Mouse (Mus musculus) cortical plate, adult 2 months (tissue): Measurements from ENCODE around the gene Tns1. TPM values are rescaled to one million over a fixed set of nuclear protein-coding genes. Genes with fewer than 3 reads are reported as not detected.

Experiments used
- H3K27ac ChIP-seq: fragments of 200-500 bp; 2 replicates; pipeline ENCODE4 v1.5.1; 2012; ENCODE audit warnings: low read length, control low read depth, inconsistent platforms; ENCODE audit not compliant: insufficient read depth
- H3K4me1 ChIP-seq: fragments of 200-500 bp; 2 replicates; pipeline ENCODE4 v1.6.1; 2011; ENCODE audit warnings: low read length; ENCODE audit not compliant: control insufficient read depth, insufficient read depth
- H3K4me3 ChIP-seq: fragments of 200-500 bp; 2 replicates; pipeline ENCODE4 v1.5.1; 2011; ENCODE audit warnings: mild to moderate bottlenecking, low read length, control low read depth; ENCODE audit not compliant: insufficient read depth
- CTCF ChIP-seq: fragments of 200-500 bp; IDR thresholded peaks from 2 replicates; pipeline ENCODE4 v1.5.1; 2011; ENCODE audit warnings: mild to moderate bottlenecking, control low read depth, low read length; ENCODE audit not compliant: insufficient read depth; ENCODE audit errors: extremely low read depth
- POLR2A ChIP-seq: fragments of 200-500 bp; IDR thresholded peaks from 2 replicates; pipeline ENCODE4 v1.6.1; 2011; ENCODE audit warnings: mild to moderate bottlenecking, low read length, control low read depth; ENCODE audit not compliant: insufficient read depth; ENCODE audit errors: extremely low read depth
- polyA plus RNA-seq: library from polyadenylated mRNA; depleted of rRNA; stranded (reverse); fragments of >200 nt; gene quantifications from 2 replicates; pipeline ENCODE4 v1.2.3, GENCODE M21; 2012

The Tns1 gene
- polyA plus RNA-seq, 1 experiment = 23.0 TPM

DNA sequence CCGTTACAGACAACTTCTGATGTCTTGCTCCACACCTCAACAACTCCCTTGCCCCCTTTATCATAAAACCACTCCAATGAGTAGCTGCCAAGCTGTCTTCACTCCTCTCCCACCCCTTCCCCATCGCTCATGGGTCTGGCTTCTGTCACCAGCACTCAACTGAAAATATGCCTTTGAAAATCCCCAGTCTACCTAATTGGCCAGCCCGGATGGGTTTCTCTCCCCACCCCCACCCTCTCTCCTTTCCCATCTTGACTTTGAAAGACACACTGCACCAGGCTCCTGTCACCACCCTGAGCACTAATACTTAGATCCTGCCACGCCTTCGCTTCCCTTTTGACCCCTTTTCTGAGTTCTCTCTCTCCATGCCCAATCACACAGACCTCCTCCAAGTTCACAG is 175.5 kb downstream of the Tns1 start:
- Histone ChIP-seq H3K4me1 (peaks cover 2% of the 10 kb centered on the region; the same call in 1 of the 2 replicates), H3K27ac (no peak overlapping the region), H3K4me3 (no peak overlapping the region)
- TF ChIP-seq POLR2A = no peak
- no peak for TF ChIP-seq CTCF

GRCm38 (mm10) chr1:73947525-73948304 is 176.5 kb downstream of the Tns1 start:
- TF ChIP-seq CTCF = no peak
- no peak for TF ChIP-seq POLR2A
- Histone ChIP-seq H3K4me1 (peaks cover 2% of the 10 kb centered on the region; the same call in 1 of the 2 replicates), H3K4me3 (no peak overlapping the region), H3K27ac (no peak overlapping the region)

DNA sequence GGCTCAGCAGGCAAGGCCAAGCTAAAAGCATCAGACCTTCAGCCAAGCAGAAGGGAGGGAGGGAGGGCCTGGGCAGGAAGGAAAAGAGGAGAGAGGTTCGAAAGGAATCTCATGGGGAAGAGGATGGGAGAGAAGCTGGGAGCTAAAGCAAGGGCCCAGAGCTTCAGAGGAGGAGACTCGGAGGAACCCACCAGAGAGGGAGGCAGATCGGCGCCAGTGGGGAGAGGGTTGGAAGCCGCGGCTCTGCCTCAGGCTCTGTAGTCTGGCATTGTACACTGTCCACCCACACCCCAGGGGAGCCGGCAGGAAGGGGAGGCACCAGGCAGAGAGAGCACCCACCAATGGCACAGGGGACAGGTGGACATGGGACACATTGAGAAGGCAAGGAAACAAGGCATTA is 177.5 kb downstream of the Tns1 start:
- TF ChIP-seq CTCF (no peak), POLR2A (no peak)
- H3K27ac ChIP-seq = no peak overlapping the region

GRCm38 (mm10) chr1:73944393-73944792 is 179.9 kb downstream of the Tns1 start:
- Histone ChIP-seq H3K4me3 (no peak overlapping the region), H3K27ac (peak overlapping the region; percentile 68), H3K4me1 (peaks cover 2% of the 10 kb centered on the region; the same call in 1 of the 2 replicates)
- TF ChIP-seq POLR2A (no peak), CTCF (no peak)

More for the DNA sequence above, 177.5 kb downstream of the Tns1 start:
- H3K4me3 ChIP-seq = no peak overlapping the region
- peaks cover 2% of the 10 kb centered on the region; the same call in 1 of the 2 replicates for H3K4me1 ChIP-seq

DNA sequence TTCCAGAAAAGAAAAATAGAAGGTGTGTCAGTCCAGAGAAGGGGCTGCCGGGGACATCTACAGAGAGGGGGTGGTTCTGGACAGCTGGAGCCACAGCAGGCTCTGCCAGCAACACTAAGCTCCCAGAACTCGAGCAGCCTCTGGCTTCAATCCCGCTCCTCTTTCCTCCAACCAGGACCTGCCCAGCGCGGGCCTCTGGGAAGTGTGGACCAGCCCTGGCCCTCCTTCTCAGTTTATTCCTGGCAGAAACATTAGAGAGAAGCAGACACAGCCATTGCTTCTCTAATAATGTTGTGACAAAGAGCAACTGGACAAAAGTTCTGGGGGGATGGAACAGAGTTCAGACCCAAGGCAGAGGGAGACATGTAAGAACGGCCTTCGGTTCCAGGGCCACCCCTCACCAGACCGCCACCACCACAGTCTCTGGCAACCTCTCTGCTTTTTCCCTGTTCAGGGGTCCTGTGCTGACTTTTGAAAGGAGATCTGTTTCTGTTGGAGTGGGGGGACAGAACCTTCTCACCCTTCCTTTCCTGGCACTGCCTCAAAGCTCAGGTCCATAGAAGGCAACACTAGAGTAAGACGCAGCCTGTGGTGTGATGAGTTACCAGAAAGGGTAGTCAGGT is 180.5 kb downstream of the Tns1 start:
- TF ChIP-seq POLR2A = no peak
- TF ChIP-seq CTCF = no peak
- H3K4me3 ChIP-seq = no peak overlapping the region
- H3K4me1 ChIP-seq = peaks cover 2% of the 10 kb centered on the region; the same call in 1 of the 2 replicates
- peak overlapping the region; percentile 68 for H3K27ac ChIP-seq

GRCm38 (mm10) chr1:73943255-73943654 is 181.0 kb downstream of the Tns1 start:
- Histone ChIP-seq H3K4me3 (no peak overlapping the region), H3K4me1 (peaks cover 2% of the 10 kb centered on the region; the same call in 1 of the 2 replicates), H3K27ac (0 out of 2 replicates have a peak overlapping the region, but pooled peaks have one; percentile 68)
- TF ChIP-seq CTCF (no peak), POLR2A (no peak)

GRCm38 (mm10) chr1:73942243-73942642 is 182.0 kb downstream of the Tns1 start:
- Histone ChIP-seq H3K27ac (no peak overlapping the region), H3K4me3 (no peak overlapping the region), H3K4me1 (peaks cover 2% of the 10 kb centered on the region; the same call in 1 of the 2 replicates)
- TF ChIP-seq CTCF = no peak
- TF ChIP-seq POLR2A = no peak

DNA sequence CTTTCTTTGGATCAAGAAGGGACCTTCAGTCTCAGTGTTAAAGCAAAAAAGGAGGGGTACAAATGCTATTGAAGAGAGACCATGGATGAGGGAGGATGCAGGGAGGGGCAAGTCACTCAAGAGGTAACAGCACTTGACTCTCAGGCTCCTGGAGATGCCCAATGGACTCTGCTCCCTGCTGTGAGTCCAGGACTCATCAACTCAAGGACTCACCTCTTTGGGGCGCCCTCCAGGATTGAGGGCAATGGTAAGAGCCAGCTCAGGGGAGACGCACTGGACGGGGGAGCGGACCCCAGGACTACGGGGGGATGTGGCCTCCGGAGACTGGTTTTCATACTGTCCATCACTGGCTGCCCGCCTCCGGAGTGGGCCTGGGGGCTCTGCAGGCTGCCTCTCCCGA is 182.6 kb downstream of the Tns1 start:
- no peak overlapping the region for H3K27ac ChIP-seq

GRCm38 (mm10) chr1:73940491-73941204 is 183.6 kb downstream of the Tns1 start:
- no peak for TF ChIP-seq POLR2A
- no peak for TF ChIP-seq CTCF
- no peak overlapping the region for H3K27ac ChIP-seq
- H3K4me1 ChIP-seq = peaks cover 5% of the 10 kb centered on the region; the same call in 1 of the 2 replicates
- no peak overlapping the region for H3K4me3 ChIP-seq

More for the DNA sequence above, 182.6 kb downstream of the Tns1 start:
- H3K4me3 ChIP-seq = no peak overlapping the region
- TF ChIP-seq CTCF (no peak), POLR2A (no peak)
- H3K4me1 ChIP-seq = peaks cover 2% of the 10 kb centered on the region; the same call in 1 of the 2 replicates
